Mouse (Mus musculus): ENCODE results near the gene Psg27. TPM values are rescaled to one million over a fixed set of nuclear protein-coding genes. Genes with fewer than 3 reads are reported as not detected.
"Not testable (repeated sequence)": the region's sequence is repeated elsewhere in the genome, so short reads cannot be mapped to it uniquely, and the experiment has no call there.

Psg27 gene
- not detected in 2 replicates for polyA plus RNA-seq (2015; fragmentation: Nextera tagmentation; extraction: Ambion mirVana)

DNA sequence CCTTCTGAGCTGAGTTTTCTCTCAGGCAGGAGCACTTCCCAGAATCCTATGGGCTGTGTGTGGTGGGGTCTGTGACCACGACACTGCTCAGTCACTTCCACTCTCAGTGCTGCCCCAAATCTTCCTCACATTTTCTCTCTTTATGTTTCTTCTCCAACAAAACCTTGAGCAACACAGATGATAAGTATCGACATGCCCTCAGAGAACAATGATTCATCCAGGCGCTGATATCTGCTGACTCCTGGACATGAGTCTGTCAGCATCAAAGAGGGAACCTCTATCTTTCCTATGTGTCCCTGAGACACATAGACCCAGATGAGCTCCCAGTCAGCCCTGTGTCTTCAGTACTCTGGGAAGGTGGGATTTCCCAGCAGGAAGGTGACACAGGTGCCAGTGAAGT lies at the start of gene Psg27:
TSS of gene Psg27 (minus strand) at position 101 of the 400 bp plus-strand sequence.
- no peak within 1 kb of the TSS for H3K27ac ChIP-seq (replicated peaks)
- 86% methylated on average over 3 of the region's 3 CpGs for WGBS
- H3K4me3 ChIP-seq (replicated peaks), result no peak within 1 kb of the TSS
- no peaks in the 10 kb centered on the region; the same call in 1 of the 2 replicates for H3K9me3 ChIP-seq (replicated peaks)
- no peaks in the 10 kb centered on the region for H3K4me1 ChIP-seq
- no peak within 1 kb of the TSS for H3K4me2 ChIP-seq (replicated peaks)
- ATAC-seq (ENCODE audit: insufficient number of reproducible peaks, low FRiP score, low TSS enrichment, low read depth), result no peak
- H3K36me3 ChIP-seq, result no peaks in the 10 kb centered on the region
- no peaks in the 10 kb centered on the region for H3K27me3 ChIP-seq
- H3K9ac ChIP-seq, result no peak within 1 kb of the TSS

DNA sequence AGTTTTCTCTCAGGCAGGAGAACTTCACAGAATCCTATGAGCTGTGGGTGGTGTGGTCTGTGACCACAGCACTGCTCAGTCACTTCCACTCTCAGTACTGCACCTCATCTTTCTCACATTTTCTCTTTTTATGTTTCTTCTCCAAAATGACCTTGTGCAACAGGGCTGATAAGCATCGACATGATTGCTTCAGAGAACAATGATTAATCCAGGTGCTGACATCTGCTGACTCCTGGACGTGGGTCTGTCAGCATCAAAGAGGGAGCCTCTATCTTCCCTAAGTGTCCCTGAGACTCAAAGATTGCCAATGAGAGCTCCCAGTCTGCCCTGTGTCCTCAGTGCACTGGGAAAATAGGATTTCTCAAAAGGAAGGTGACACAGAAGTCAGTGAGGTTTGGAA lies 49.3 kb upstream of the Psg27 start, which contains the start of gene Psg23:
TSS of gene Psg23 (minus strand) at position 101 of the 400 bp plus-strand sequence.
- not testable (repeated sequence) for ATAC-seq (ENCODE audit: insufficient number of reproducible peaks, low FRiP score, low TSS enrichment, low read depth); H3K9ac ChIP-seq; H3K36me3 ChIP-seq; H3K4me3 ChIP-seq (replicated peaks); H3K27me3 ChIP-seq; H3K9me3 ChIP-seq (replicated peaks); H3K27ac ChIP-seq (replicated peaks); H3K4me2 ChIP-seq (replicated peaks); H3K4me1 ChIP-seq
- 55% methylated on average over 2 of the region's 2 CpGs for WGBS

DNA sequence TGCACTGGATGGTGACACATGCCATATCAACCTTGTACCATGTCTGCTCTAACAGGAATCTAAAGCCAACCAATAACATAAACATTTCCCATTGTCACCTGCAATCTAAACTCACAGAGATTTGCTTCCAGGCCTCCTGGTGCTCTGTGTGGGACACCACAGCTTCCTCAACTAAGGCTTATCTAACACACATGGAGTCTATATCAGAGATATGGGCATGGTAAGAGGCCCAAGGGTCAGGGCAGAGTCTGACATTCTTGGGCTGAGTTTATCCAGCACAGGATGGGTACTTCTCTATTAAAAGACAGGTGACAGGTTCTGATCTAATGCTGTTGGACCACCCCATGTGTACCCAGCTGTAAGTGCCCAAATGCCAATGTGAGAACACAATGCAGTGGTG lies 7.3 kb downstream of the Psg27 start:
- no peaks in the 10 kb centered on the region for H3K36me3 ChIP-seq
- H3K4me2 ChIP-seq (replicated peaks), result no peak overlapping the region

DNA sequence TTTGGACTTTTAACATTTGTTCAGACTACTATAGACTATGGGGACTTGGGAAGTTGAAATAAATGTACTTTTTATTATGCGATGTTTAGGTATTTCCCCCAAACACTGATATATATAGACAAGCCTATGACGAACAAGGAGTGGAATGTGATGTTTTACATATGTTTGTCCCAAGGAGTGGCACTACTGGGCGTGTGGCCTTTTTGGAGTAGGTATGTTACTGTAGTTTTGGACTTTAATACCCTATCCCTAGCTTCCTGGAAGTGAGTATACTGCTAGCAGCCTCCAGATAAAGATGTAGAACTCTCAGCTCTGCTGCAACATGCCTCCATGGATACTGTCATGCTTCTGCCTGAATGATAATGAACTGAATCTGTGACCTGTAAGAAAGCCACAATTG lies 11.4 kb downstream of the Psg27 start:
- H3K27me3 ChIP-seq; H3K9ac ChIP-seq; H3K4me1 ChIP-seq; H3K9me3 ChIP-seq (replicated peaks); H3K27ac ChIP-seq (replicated peaks); H3K4me2 ChIP-seq (replicated peaks); H3K4me3 ChIP-seq (replicated peaks); ATAC-seq (ENCODE audit: insufficient number of reproducible peaks, low FRiP score, low TSS enrichment, low read depth); H3K36me3 ChIP-seq: not testable (repeated sequence)
- WGBS, result 72% methylated on average over 3 of the region's 3 CpGs

More for the DNA sequence above, 7.3 kb downstream of the Psg27 start:
- Histone ChIP-seq H3K27ac (replicated peaks) (no peak overlapping the region), H3K9ac (no peak overlapping the region), H3K9me3 (replicated peaks) (no peaks in the 10 kb centered on the region), H3K4me3 (replicated peaks) (no peak overlapping the region), H3K27me3 (no peaks in the 10 kb centered on the region), H3K4me1 (no peaks in the 10 kb centered on the region)
- no peak for ATAC-seq (ENCODE audit: insufficient number of reproducible peaks, low FRiP score, low TSS enrichment, low read depth)

DNA sequence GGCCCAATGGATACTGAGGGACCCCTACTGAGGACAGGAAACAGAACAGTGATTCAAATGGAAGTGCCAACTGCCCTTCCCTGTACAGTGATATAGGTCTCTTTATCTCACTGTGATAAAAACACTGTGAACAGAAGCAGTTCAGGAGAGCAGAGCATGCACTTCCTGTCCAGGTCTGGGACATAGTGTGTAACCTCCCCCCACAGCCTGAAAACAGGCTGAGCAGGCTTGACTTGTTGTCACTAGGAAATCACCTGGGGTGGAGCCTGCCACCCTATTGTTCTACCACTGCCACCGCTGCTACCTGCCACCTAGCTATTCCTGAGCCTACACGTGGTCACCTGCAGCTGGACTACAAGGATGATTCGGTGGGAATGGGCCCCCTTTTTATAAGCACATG lies 33.7 kb downstream of the Psg27 start:
- 34% methylated on average over 3 of the region's 3 CpGs for WGBS
- Histone ChIP-seq H3K36me3 (no peaks in the 10 kb centered on the region), H3K4me2 (replicated peaks) (no peak overlapping the region), H3K27me3 (no peaks in the 10 kb centered on the region), H3K9ac (no peak overlapping the region), H3K9me3 (replicated peaks) (no peaks in the 10 kb centered on the region), H3K27ac (replicated peaks) (no peak overlapping the region), H3K4me3 (replicated peaks) (no peak overlapping the region), H3K4me1 (no peaks in the 10 kb centered on the region)
- no peak for ATAC-seq (ENCODE audit: insufficient number of reproducible peaks, low FRiP score, low TSS enrichment, low read depth)

DNA sequence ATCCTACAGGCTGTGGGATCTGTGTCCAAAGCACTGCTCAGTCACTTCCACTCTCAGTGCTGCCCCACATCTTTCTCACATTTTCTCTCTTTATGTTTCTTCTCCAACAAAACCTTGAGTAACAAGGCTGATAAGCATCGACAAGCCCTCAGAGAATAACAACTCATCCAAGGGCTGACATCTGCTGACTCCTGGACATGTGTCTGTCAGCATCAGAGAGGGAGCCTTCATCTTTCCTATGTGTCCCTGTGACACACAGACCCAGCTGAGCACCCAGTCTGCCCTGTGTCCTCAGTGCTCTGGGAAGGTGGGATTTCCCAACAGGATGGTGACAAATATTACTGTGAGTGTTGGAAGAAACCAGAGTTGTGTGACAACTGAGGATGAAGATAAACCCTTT lies 34.9 kb downstream of the Psg27 start, which contains the start of gene Psg25:
TSS of gene Psg25 (minus strand) at position 101 of the 400 bp plus-strand sequence.
- H3K36me3 ChIP-seq, result no peaks in the 10 kb centered on the region
- H3K4me2 ChIP-seq (replicated peaks), result no peak within 1 kb of the TSS
- H3K27ac ChIP-seq (replicated peaks), result no peak within 1 kb of the TSS
- WGBS, result 85% methylated on average over 1 of the region's 1 CpGs
- no peaks in the 10 kb centered on the region for H3K9me3 ChIP-seq (replicated peaks)
- no peaks in the 10 kb centered on the region for H3K4me1 ChIP-seq
- ATAC-seq (ENCODE audit: insufficient number of reproducible peaks, low FRiP score, low TSS enrichment, low read depth), result no peak
- no peak within 1 kb of the TSS for H3K9ac ChIP-seq
- H3K4me3 ChIP-seq (replicated peaks), result no peak within 1 kb of the TSS
- H3K27me3 ChIP-seq, result no peaks in the 10 kb centered on the region

DNA sequence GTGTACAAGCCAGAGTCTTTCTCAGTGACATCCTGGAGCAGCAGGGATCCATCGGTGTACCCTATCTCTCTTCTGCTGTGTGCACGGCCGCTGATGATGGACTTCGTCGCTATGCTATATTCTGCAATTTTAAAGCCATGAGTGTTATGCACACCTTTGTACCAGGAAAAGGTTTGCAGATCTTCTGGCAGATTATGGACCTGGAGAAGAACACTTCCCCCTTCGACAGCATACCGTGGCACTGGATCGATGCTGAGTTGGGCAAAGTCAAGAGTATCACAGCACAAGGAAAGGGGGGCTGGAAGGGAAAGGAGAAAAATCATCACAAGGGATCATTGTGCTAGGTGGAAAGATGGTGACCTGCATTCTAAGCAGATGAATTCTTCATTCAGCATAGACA lies 42.4 kb downstream of the Psg27 start:
- no peak for ATAC-seq (ENCODE audit: insufficient number of reproducible peaks, low FRiP score, low TSS enrichment, low read depth)
- 91% methylated on average over 8 of the region's 8 CpGs for WGBS
- H3K9me3 ChIP-seq (replicated peaks), result no peaks in the 10 kb centered on the region

DNA sequence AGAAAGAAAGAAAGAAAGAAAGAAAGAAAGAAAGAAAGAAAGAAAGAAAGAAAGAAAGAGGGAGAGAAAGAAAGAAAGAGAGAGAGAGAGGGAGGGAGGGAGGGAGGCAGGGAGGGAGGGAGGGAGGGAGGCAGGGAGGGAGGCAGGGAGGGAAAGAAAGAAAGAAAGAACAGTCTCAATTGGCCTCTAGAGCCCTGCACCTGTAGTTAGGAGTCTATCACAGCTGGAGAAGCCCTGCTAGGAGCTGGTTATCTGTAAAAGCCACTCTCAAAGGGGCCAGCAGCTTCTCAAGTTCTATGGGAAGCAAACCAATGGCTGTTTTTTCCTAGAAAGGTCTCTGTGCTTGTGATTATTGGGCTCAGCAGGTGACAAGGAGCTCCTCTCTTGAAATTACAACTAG lies 54.3 kb downstream of the Psg27 start:
- not testable (repeated sequence) for ATAC-seq (ENCODE audit: insufficient number of reproducible peaks, low FRiP score, low TSS enrichment, low read depth); H3K9me3 ChIP-seq (replicated peaks); H3K4me3 ChIP-seq (replicated peaks); H3K36me3 ChIP-seq; H3K4me1 ChIP-seq; H3K9ac ChIP-seq; H3K27me3 ChIP-seq; H3K27ac ChIP-seq (replicated peaks); H3K4me2 ChIP-seq (replicated peaks)

More for the DNA sequence above, 42.4 kb downstream of the Psg27 start:
- Histone ChIP-seq H3K27me3 (no peaks in the 10 kb centered on the region), H3K4me3 (replicated peaks) (no peak overlapping the region), H3K36me3 (no peaks in the 10 kb centered on the region), H3K27ac (replicated peaks) (no peak overlapping the region), H3K4me2 (replicated peaks) (no peak overlapping the region), H3K9ac (no peak overlapping the region), H3K4me1 (no peaks in the 10 kb centered on the region)

DNA sequence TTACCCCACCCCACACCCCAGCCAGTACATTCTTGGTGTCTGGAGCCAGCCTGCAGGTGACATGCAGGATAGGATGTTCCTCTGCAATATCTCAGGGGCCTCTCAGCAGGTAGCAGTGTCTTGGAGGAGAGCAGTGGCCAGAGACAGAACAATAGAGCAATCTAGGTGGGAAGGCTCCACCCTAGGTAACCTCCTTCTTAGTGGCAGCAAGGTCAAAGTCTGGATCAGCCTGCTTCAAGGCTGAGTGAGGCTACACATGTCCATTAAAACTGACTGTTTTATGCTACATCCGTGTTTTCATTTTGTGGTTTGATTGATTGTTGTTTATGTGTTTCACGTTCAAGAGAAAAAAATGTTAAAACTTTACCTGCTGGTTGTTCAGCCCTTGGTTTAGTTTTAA lies 54.7 kb downstream of the Psg27 start:
- H3K4me1 ChIP-seq; H3K4me2 ChIP-seq (replicated peaks); ATAC-seq (ENCODE audit: insufficient number of reproducible peaks, low FRiP score, low TSS enrichment, low read depth); H3K9ac ChIP-seq; H3K4me3 ChIP-seq (replicated peaks); H3K27me3 ChIP-seq; H3K9me3 ChIP-seq (replicated peaks); H3K27ac ChIP-seq (replicated peaks); H3K36me3 ChIP-seq: not testable (repeated sequence)
- WGBS, result 47% methylated on average over 2 of the region's 2 CpGs

DNA sequence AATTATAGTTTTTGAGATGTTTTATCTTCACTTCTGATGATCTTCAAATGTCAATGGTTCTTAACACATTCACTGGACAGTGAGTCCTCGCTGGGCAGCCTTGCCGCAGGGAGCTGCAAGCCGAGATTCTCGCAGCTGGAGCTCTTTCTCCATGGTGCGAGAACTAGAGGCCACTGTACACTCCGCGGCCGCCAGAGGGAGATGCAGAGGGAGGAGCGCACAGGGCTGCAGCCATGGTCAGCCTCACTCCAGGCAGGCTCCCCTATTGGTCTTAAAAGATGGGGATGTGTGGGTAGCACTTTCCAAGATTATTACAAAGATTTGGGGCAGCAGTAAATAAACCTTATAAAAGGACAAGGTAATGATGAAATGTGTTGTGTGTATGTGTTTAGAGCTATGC lies 55.6 kb downstream of the Psg27 start:
- no peaks in the 10 kb centered on the region for H3K36me3 ChIP-seq
- no peaks in the 10 kb centered on the region for H3K4me1 ChIP-seq
- H3K9ac ChIP-seq, result no peak overlapping the region
- H3K9me3 ChIP-seq (replicated peaks), result no peaks in the 10 kb centered on the region
- no peak overlapping the region for H3K4me2 ChIP-seq (replicated peaks)
- ATAC-seq (ENCODE audit: insufficient number of reproducible peaks, low FRiP score, low TSS enrichment, low read depth), result no peak
- 20% methylated on average over 9 of the region's 9 CpGs for WGBS
- H3K4me3 ChIP-seq (replicated peaks), result no peak overlapping the region
- H3K27me3 ChIP-seq, result no peaks in the 10 kb centered on the region
- H3K27ac ChIP-seq (replicated peaks), result no peak overlapping the region

All from embryonic facial prominence, embryonic 15.5 days (tissue).